ENCODE assay signal across 8 mouse cellular contexts in the genomic region with DNA sequence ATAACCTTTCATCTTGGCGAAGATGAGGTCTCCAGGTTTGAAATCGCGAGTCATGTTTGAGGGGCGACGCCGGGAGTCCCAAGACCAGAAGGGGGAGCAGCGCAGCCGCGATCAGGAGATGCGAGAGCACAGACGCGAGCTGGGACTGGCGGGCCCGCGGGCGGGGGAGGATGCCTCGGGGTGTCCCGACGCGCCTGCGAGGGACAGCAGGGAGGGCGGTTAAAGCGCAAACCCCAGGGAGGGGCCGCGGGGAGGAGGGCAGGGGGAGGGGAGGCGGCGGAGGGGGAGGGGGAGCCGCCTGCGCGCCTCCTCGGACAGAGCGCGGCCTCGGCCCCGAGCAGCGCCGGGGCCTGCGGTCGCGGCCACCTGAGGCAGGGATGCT. TPM values are rescaled to one million over a fixed set of nuclear protein-coding genes. Genes with fewer than 3 reads are reported as not detected.
DNase-seq lines count a peak whose midpoint lies in the region; ATAC-seq and TF ChIP-seq lines count a peak whose summit lies in the region.

No protein-coding gene starts in this region.

- peaks cover 32% of the 10 kb centered on the region for H3K4me1 ChIP-seq in forebrain, embryonic 15.5 days
- H3K4me1 ChIP-seq in lung, embryonic 14.5 days (ENCODE audit: insufficient read depth) = no peaks in the 10 kb centered on the region
- peaks cover 8% of the 10 kb centered on the region; the same call in 1 of the 2 replicates for H3K4me1 ChIP-seq in olfactory bulb, adult 2 months (ENCODE audit: control insufficient read depth, insufficient read depth, low read length)
- peaks cover 7% of the 10 kb centered on the region for H3K4me1 ChIP-seq in thymus, adult 2 months (replicated peaks; ENCODE audit: control insufficient read depth, insufficient read depth, low read length)

- peak; percentile 80 for TF ChIP-seq CTCF in layer of hippocampus, adult 2 months (conservative IDR thresholded peaks at IDR 0.05)
- TF ChIP-seq CTCF in lung, embryonic 14.5 days (IDR thresholded peaks at IDR 0.05; ENCODE audit: low read depth) = peak; percentile 80
- TF ChIP-seq CTCF in olfactory bulb, adult 2 months (IDR thresholded peaks at IDR 0.05; ENCODE audit: insufficient read depth, low read depth, low read length) = peak; percentile 64; the same call in 1 of the 2 replicates
- TF ChIP-seq CTCF in thymus, adult 2 months (IDR thresholded peaks at IDR 0.05; ENCODE audit: borderline replicate concordance, control insufficient read depth, extremely low read depth, insufficient read depth, low read length, poor library complexity) = peak; percentile 72

- TF ChIP-seq POLR2A in olfactory bulb, adult 2 months (IDR thresholded peaks at IDR 0.05; ENCODE audit: insufficient read depth, low read depth, low read length) = no peak
- no peak for TF ChIP-seq POLR2A in thymus, adult 2 months (IDR thresholded peaks at IDR 0.05; ENCODE audit: control insufficient read depth, extremely low read depth, insufficient read depth, low read length, poor library complexity)

- peak overlapping the region; percentile 100 for H3K27ac ChIP-seq in forebrain, embryonic 15.5 days (replicated peaks)
- peak overlapping the region; percentile 100 for H3K27ac ChIP-seq in layer of hippocampus, adult 2 months
- peak overlapping the region; percentile 97 for H3K27ac ChIP-seq in lung, embryonic 14.5 days (ENCODE audit: low read depth)
- peak overlapping the region; percentile 98; the same call in 1 of the 2 replicates for H3K27ac ChIP-seq in olfactory bulb, adult 2 months (ENCODE audit: insufficient read depth, low read depth, low read length)
- peak overlapping the region; percentile 74; the same call in 1 of the 2 replicates for H3K27ac ChIP-seq in thymus, adult 2 months (ENCODE audit: control insufficient read depth, insufficient read depth, low read length)

- peak overlapping the region; percentile 98 for H3K4me3 ChIP-seq in forebrain, embryonic 15.5 days
- peak overlapping the region; percentile 86 for H3K4me3 ChIP-seq in layer of hippocampus, adult 2 months
- peak overlapping the region; percentile 87 for H3K4me3 ChIP-seq in lung, embryonic 14.5 days (ENCODE audit: low read depth, low read length)
- peak overlapping the region; percentile 80 for H3K4me3 ChIP-seq in olfactory bulb, adult 2 months (ENCODE audit: insufficient read depth, low read depth, low read length)
- peak overlapping the region; percentile 71 for H3K4me3 ChIP-seq in thymus, adult 2 months (ENCODE audit: control insufficient read depth, insufficient read depth, low read length)

- no peaks in the 10 kb centered on the region for H3K27me3 ChIP-seq in forebrain, embryonic 15.5 days
- H3K27me3 ChIP-seq in lung, embryonic 14.5 days (ENCODE audit: insufficient read depth, low read length) = no peaks in the 10 kb centered on the region
- no peaks in the 10 kb centered on the region for H3K27me3 ChIP-seq in thymus, adult 2 months (ENCODE audit: control insufficient read depth, insufficient read depth, low read length)

- H3K36me3 ChIP-seq in forebrain, embryonic 15.5 days = peaks cover 25% of the 10 kb centered on the region
- peaks cover 35% of the 10 kb centered on the region for H3K36me3 ChIP-seq in lung, embryonic 14.5 days (ENCODE audit: insufficient read depth)
- peaks cover 20% of the 10 kb centered on the region for H3K36me3 ChIP-seq in thymus, adult 2 months (ENCODE audit: control insufficient read depth, insufficient read depth, low read length)

- peak overlapping the region; percentile 70 for H3K4me2 ChIP-seq in forebrain, embryonic 15.5 days (replicated peaks)
- H3K4me2 ChIP-seq in lung, embryonic 14.5 days = peak overlapping the region; percentile 76

- 1% methylated on average over 25 of the region's 40 CpGs for WGBS in forebrain, embryonic 15.5 days
- 1% methylated on average over 38 of the region's 40 CpGs for WGBS in lung, embryonic 14.5 days
- under 1% methylated on average over 37 of the region's 40 CpGs for WGBS in olfactory bulb, adult 2 months
- WGBS in thymus, adult 2 months = 0% methylated on average over 24 of the region's 40 CpGs

- no peaks in the 10 kb centered on the region for H3K9me3 ChIP-seq in forebrain, embryonic 15.5 days
- no peaks in the 10 kb centered on the region for H3K9me3 ChIP-seq in lung, embryonic 14.5 days (ENCODE audit: low read depth, low read length)

- DNase-seq in ES-CJ7 (ENCODE audit: low read depth, low spot score) = peak; percentile 94
- DNase-seq in cerebellum, adult 11 months = peak; percentile 88
- peak; percentile 77 to 87 for DNase-seq in heart, postnatal 36 days
- DNase-seq in layer of hippocampus, adult 2 months (ENCODE audit: low spot score in 2 of 2) = peak; percentile 89 to 90
- DNase-seq in lung, embryonic 14.5 days = peak; percentile 93
- DNase-seq in thymus, adult 2 months = peak; percentile 92

- intact Hi-C loops in heart, postnatal 36 days (cut with DNase I) = loop anchor here (2.0 kb wide), 2 partner anchors 39 to 85 kb away; partner anchors contain the start of gene Ccdc171

- peak overlapping the region; percentile 94 for H3K9ac ChIP-seq in forebrain, embryonic 15.5 days (replicated peaks)
- peak overlapping the region; percentile 91 for H3K9ac ChIP-seq in lung, embryonic 14.5 days

- ATAC-seq in forebrain, embryonic 15.5 days (replicated peaks) = peak; percentile 84
- peak; percentile 89 for ATAC-seq in lung, embryonic 14.5 days (ENCODE audit: insufficient read depth)

RNA-seq across cellular contexts. Expression of gene Psip1, which starts 0.5 kb away (rescaled TPM):
- polyA plus RNA-seq in forebrain, embryonic 15.5 days (2015; fragmentation: Nextera tagmentation; extraction: Ambion mirVana) = 290 and 317 TPM in 2 replicates
- 10 to 100 TPM; 17.0 to 21.3 TPM for total RNA-seq in heart, postnatal 36 days (2021)
- total RNA-seq in layer of hippocampus, adult 2 months (2021) = 100 to 1,000 TPM; 215 to 218 TPM
- 156 and 170 TPM in 2 replicates for polyA plus RNA-seq in lung, embryonic 14.5 days (2014; fragmentation: Nextera tagmentation; extraction: Ambion mirVana)
- polyA plus RNA-seq in olfactory bulb, adult 2 months (2012; ENCODE audit: insufficient read depth, insufficient read length, low replicate concordance, missing spikeins) = 311 TPM in 1 of 2 replicates, not detected in the other
- 72.0 and 118 TPM in 2 replicates for polyA plus RNA-seq in thymus, adult 2 months (2012; rRNA removed)

RNA-seq across cellular contexts. Expression of gene Ccdc171, which starts 39.6 kb away (rescaled TPM):
- polyA plus RNA-seq in forebrain, embryonic 15.5 days (2015; fragmentation: Nextera tagmentation; extraction: Ambion mirVana) = 5.5 and 5.7 TPM in 2 replicates
- 1 to 10 TPM in 1 of 2 experiments, under 1 TPM in 1; 1.00 to 1.1 TPM for total RNA-seq in heart, postnatal 36 days (2021)
- total RNA-seq in layer of hippocampus, adult 2 months (2021) = 1 to 10 TPM; 4.1 to 5.1 TPM
- polyA plus RNA-seq in lung, embryonic 14.5 days (2014; fragmentation: Nextera tagmentation; extraction: Ambion mirVana) = 3.1 and 3.5 TPM in 2 replicates
- polyA plus RNA-seq in olfactory bulb, adult 2 months (2012; ENCODE audit: insufficient read depth, insufficient read length, low replicate concordance, missing spikeins) = not detected in 2 replicates
- 2.2 and 3.2 TPM in 2 replicates for polyA plus RNA-seq in thymus, adult 2 months (2012; rRNA removed)

Comparison
In these comparisons a context has a peak if more than half of its experiments do, and no peak if none do; other contexts are left out.
1. Peak in every context shown above with its lines: DNase-seq, ATAC-seq, H3K4me3 ChIP-seq and H3K27ac ChIP-seq.